Mouse (Mus musculus) adipocyte (in vitro differentiated cells): ENCODE measurements around the gene Prkcq.

Experiments used
- DNase-seq: peaks from one replicate; pipeline ENCODE4 v3.0.0-alpha.2; 2016; ENCODE audit warnings: low spot score

Prkcq gene

GRCm38 (mm10) chr2:11186586-11186985, 14.7 kb downstream of the Prkcq start:
- no peak for DNase-seq

DNA sequence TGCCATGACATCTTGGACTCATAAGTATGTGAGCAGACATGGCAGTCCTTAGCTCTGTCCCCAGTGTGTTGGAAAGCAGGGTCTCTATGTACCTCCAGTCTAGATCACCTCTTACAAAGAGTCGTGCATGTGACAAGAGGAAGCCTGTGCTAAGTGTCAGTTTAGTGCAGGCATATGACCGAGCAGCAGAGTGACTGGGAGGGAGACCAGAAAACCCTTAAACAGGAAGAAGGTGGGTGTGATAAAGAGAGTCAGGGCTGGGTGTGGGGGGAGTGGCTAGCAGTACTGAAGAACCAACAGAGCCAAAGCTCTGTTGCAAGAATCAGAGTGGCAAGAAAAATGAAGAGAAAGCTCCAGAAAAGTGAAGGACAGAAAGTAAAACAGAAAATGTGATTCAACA, 15.3 kb downstream of the Prkcq start:
- no peak for DNase-seq

DNA sequence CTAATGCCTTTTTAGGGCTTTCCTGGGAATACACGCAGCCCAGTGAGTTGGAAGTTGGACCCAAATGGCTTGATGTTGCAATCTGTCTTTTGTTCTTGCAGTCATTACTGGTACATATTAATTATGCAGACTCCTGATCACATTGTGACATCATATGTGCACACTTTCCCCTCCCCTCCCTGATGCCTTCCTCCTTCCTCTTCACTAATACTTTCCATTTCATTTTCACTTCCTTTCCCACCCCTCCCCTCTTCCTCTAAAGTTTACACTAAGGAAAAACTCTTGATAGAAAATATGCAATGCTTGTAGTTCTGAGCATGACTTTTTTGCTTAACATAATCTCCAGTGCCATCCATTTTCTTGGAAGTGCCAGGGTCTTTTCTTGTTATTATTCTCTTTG, 16.4 kb downstream of the Prkcq start:
- no peak for DNase-seq

- no peak for DNase-seq
Measured at GRCm38 (mm10) chr2:11189150-11189767, 17.4 kb downstream of the Prkcq start.

- DNase-seq, result no peak
Measured at GRCm38 (mm10) chr2:11192281-11193098, 20.6 kb downstream of the Prkcq start.

DNA sequence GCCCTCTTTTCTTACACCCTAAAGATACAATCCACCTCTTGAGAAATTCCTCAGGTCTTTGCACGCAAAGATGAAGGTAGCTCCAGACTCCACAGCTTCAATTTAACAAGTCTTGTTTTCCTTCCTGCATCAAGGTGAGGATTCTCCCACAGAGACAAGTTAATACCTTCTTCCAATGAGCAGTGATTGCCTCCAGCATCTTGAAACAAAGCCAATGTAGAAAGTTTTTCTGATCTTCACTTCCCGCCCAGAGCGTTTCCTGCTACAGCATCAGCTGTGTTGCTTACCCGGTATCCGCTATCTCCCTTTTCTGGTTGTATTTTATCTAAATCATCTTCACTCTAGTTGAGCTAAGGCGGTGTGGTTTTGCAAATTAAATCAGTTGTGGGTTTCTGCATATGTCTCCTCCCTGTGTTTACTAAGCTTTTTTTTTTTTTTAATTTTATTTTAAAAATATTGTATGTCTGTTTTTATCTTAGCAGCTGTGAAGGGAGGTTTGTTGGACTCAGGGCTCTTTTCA, 21.3 kb downstream of the Prkcq start:
- DNase-seq, result no peak

DNA sequence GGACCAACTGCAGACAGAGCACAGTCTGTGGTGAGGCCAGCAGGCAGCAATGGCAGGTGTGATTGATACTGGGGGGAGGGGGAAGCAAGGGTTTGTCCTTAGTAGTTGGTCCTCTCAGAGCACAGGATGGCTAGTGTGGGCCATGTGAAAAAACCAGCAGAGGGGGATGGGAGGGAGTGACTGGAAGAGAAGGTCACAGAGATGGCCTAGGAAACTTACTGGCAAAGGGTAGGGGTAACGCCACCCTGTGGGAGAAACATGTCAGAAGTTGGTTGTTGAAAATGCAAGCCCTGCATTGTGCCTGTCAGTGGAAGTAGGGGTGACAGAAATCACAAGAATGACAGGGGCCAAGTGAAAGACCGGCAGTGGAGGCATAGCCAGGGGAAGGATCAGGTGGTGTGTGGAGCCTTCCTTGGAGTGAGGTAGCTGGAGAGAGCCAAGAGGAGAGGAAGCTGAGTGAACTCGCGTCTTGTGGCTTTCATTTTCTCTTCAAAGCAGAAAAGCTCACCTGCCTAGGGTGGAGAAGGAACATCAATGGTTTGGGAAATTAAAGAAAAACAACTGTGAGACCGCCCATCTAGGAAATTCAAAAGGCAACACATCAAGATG, 22.9 kb downstream of the Prkcq start:
- no peak for DNase-seq

GRCm38 (mm10) chr2:11196071-11196470, 24.2 kb downstream of the Prkcq start:
- no peak for DNase-seq

DNA sequence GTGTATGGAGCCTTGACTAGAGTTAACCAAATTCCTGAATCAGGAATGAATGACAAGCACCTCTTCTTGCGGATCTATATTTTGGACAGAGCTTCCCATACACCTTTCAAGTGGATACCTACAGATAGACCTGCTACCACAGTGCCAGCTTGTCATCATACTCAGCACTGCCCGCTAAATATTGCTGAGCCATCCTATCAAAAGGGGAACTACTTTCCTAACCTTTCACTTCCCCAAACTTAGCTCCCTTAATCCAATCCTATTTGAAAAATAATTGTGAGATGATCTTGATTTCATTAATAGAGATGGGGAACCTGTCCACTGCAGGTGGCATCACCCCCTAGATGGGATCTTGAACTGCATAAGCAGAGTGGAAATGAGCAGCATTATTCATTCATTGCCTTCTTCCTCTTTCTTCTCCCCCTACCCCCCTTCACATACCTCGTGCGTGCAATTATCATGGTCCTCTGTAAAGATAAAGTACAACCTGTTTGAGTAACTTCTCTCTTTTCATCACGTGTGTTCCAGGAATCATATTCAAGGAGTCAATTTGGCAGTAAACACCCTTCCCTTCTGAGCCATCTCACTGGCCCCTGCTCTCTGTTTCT, 25.1 kb downstream of the Prkcq start:
- no peak for DNase-seq

- no peak for DNase-seq
Measured at GRCm38 (mm10) chr2:11199624-11200023, 27.7 kb downstream of the Prkcq start.

DNA sequence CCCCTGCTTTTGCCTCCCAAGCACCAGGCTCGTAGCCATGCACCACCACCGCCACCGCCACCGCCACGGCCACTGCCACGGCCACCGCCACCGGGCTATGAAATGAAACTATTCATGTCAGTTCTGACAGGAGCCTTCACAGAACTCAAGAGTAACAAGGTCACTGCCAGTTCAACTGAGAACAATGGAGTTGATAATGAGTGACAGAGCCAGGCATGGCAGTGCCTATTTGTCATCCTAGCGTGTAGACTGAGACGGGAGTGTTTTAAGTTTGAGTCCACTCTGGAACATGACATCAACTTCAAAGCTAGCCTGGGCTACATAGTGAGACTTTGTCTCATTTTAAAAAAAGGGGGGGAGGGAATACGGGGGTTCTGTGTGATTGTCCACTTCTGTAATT, 30.9 kb downstream of the Prkcq start:
- DNase-seq, result no peak

DNA sequence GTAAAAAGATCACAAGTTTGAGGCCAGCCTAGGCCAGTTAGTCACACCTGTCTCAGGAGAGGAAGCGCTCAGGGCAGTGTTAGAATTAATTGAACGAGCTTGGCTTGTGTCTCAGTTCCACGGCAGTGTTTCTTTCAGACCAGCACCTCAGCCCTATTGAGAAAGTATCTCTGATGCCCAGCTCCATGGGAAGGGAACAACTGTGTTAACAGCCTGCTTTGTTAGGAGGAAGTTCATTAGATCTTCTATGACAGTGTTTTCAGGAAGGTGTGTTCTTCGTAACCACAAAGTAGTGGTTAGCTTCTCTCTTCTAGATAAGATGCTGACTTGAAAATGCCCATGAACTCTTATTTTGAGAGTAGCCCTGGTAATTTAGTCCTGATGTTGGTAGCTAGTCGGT, 31.4 kb downstream of the Prkcq start:
- DNase-seq, result no peak

DNA sequence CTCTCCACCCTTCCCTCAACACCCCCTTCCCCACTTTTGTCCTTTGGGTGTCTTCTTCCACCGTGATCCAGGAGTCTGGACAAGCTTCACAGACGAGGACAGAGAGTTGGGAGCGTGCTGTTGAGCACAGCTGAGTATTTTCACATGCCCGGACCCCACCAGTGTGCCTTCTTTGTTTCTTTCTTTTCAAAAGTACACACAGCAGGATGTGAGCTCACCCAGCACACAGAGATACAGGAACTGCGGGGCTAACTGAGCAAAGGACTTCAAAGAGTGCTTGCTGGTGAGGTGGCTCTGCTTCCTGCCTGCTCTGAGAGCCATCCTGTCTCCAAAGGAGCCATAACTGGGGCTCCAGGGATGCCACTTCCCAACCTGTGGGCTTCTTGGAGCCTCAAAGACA, 32.3 kb downstream of the Prkcq start:
- no peak for DNase-seq

DNA sequence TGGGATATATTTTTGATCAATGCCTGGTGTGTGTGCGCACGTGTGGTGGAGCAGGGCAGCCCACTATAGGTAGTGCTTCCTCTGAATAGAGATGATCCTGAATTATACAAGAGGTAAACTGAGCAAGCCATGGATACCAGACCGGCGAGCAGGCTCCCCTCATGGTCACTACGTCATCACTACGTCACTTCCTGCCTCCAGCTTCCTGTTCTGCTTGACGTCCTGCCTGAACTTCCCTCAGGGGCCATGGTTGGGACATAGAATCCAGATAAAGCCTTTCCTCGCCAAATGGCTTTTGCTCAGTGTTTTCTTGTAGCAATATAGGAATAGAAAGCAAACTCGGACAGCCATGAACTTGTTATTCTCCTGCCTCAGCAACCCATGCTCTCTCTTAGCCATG, 33.1 kb downstream of the Prkcq start:
- DNase-seq, result no peak

GRCm38 (mm10) chr2:11205720-11206119, 33.8 kb downstream of the Prkcq start:
- no peak for DNase-seq

DNA sequence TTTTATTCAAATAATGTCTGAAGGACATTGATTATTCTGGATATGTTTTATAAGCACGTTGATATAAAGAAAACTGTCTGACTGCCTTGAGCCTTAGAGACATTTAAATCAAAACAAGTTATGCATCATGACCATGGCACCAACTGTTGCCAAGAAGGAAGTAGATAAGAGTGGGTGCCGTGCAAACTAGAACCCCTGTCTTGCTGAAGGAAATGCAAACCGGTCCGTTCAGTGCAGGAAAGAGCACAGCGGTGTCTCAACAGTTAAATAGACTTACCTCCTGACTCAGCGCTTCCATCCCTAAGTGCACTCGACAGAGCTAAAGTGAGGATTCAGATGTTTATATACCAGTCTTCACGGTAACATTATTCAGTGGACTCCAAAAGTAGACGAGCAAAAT, 36.4 kb downstream of the Prkcq start:
- DNase-seq, result no peak

- DNase-seq, result no peak
Measured at GRCm38 (mm10) chr2:11209335-11209734, 37.4 kb downstream of the Prkcq start.

DNA sequence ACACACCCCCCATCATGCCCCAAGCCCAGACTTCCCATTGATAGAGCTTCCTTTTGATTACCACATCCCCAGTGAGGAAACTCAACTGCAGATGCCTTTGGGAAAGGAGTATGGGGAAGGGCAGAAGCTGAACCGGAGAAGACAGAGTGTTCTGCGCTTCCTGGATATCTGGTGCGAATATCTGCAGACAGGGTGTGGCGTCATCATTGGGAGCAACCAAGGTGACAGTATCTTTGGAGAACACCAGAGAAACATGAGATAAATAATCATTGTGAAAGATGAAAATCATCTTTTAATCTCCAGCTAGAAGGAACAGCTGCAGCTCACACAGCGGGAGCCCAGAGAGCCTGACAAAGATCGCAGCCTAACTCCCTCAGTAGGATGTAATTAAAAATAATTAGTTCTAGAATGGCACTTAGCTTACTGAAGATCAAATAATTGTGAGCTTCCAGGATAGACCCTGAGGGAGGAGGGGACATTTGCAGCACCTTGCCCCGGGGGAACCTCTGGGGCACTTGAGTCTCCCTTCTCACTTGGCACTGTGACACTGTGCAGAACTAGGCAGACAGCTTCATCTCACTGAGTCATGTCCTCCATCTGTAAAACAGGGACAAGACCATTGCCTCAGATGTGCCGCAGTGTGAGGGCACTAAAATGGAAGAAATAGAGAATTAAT, 38.5 kb downstream of the Prkcq start:
- no peak for DNase-seq

DNA sequence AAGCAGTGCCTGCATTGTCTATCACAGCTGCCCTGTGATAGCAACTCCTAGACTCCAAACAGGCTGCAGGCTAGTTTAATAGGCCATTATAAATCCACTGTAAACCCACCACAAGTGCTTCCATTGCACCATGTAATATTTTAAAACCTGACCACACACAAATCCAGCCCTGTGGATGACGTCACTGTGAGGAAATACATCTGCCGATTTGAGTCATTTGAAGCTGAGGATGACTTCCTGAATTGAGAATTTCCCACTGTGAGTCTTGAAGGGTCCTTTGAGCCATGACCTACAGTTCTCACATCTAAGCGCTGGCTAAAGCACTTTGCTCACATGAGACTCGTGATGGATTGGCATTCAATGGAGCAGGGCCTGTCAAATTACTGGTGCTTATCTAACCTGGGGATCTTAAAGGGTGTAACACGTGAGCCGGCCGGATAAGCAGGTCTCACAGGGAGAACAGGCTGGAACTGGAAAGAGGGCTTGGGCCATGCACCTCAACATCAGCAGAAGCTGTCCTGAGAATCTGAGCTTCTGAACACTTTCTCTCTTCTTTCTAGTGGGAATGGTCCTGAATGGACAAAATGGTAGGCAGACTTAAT, 40.2 kb downstream of the Prkcq start:
- DNase-seq, result no peak

DNA sequence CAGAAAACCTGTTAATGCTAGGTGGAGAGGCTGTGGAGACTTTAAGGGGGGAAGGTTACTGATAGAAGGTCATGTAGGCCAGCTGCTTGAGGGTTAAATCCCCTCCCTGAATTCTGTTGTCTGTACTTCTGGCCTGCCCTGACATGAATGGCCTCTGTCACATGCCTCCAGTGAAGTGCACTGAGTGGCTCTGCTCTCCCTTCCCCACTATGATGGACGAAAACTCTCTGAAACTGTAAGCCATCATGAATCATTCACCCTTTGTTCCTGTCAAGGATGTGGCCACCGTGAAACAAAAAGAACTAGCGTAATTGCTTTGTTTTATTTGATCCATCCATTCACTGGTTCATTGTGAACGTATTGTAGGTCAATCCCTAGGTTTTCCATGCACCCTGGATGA, 44.5 kb downstream of the Prkcq start:
- DNase-seq, result no peak

- DNase-seq, result no peak
Measured at GRCm38 (mm10) chr2:11216847-11217246, 44.9 kb downstream of the Prkcq start.

- DNase-seq, result no peak
Measured at GRCm38 (mm10) chr2:11218122-11218521, 46.2 kb downstream of the Prkcq start.
